Mouse (Mus musculus): Measurements from ENCODE around the gene Ctps. TPM values are rescaled to one million over a fixed set of nuclear protein-coding genes. Genes with fewer than 3 reads are reported as not detected.

Ctps gene
- total RNA-seq, 2 experiments from 2014 or later: 39.8 to 43.2 TPM

DNA sequence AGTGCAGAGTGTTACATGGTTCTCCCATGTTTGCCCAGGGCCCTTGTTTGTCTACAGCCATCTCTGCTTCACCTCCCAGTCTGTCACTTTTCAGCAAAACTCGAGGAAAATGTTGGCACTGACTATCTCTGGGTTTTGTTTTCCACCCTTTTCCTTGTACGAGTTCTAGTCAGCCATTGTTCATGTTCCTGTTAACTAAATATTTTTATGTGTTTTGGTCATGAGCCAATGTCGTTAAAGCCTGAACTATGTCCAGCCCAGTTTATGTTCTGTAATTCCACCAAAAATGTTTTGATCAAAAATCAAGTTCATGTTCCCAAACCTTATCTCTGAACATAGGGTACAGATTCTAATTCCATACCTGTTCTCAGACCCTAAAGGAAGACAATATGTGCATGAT lies 1.6 kb upstream of the Ctps start:
- no peak for DNase-seq (ENCODE audit: low spot score in 2 of 2)

DNA sequence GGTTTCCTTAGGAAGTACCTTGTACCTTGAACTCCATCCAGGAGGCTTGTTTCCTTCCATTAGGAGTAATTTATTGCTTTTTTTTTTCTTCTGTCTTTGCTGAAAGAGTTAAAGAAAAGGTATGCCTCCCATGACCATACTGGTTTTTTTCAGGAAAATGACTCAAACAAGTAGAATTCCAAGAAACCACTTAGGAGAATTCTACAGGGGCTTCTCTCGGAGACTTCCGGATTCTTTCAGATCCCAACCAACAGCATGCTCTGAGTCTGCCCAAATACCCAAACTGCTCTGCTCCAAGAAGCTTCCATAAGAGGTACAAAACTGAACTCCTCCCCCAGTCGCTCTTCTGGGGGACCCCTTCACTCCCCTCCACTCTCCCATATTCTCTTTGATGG lies 991 bp upstream of the Ctps start:
- no peak for DNase-seq (ENCODE audit: low spot score in 2 of 2)

DNA sequence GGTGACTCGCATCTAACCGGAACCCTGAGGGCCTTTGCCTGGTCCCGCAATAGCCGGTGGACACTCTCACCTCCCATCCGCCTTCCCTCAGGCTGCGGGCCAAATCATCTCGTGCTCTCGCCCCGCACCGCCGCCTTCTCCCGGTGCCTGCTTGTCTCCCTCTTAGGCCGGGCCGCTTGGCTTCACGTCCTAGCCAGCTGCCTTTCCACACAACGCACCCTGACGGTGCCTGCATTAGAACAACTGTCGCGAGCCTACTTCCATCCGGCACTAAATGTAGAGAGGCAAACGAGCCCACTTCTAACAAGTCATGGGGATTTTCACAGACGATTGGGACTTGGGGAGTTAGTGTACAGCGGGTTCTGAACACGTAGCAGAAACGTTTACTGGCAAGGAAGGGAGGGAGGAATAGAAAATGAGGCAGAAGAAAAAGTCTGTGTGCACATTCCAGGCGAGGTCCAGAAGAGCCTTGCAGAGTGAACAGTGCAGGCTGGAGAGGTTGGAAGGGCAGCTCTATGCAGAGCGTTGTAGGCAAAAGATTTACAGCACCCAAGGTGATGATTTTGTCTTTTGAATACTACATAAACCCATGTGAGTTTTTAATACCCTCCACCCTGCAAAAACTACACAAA lies 478 bp upstream of the Ctps start:
- DNase-seq (ENCODE audit: low spot score in 2 of 2): no peak

DNA sequence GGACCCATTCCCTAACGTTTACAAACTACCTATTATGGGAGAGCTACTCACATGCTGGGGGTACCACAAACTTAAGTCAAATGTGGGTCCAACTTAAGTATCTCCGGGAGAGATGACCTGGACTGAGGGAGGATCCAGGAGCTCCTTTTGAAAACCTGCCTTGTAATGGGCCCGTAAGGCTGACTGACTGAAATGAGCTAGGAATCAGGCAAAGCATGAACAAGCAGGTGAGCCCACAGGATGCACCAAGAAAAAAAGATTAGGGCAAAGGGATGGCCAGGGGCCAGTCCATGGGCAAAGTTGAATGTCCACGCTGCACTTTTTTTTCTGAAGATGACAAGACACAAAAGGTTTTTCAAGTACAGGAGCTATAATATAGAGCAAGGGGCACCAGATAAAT lies 1.1 kb downstream of the Ctps start:
- no peak for DNase-seq (ENCODE audit: low spot score in 2 of 2)

DNA sequence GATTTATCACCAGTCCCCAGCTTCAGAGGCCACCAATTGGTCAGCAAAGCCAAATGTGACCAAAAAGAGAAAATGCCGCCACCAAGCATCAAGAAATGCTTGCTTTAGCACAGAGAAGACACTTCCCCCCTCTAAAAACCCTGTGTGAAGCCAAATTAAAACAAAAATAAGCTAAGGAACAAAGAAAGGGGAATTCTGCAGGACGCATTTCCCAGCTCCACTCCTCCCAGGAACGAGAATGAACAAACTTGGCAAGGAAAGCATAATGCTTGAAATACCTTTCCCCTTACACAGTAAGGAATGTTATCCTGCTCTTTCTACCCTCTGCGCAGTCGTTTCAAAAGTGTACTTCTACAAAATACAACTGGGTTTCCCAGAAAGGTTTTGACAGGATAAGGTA lies 2.1 kb downstream of the Ctps start:
- no peak for DNase-seq (ENCODE audit: low spot score in 2 of 2)

DNA sequence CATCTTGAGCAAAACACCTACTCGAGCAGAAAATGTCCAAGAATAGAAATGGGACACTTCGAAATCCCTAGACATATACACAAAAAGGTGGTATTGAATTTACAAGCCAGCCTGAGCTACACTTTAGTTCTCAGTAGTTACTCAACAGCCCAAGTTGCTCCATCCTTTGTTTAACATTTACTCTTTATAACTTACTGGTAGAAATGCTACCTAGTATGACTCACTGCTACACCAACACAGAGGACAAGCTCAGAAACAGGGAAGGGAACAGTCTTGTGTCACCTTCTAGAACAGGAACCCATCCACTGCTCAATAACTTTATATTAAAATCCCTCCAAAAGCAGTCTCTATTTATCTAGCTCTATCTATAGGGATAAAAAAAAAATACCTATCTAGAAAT lies 4.3 kb downstream of the Ctps start:
- DNase-seq (ENCODE audit: low spot score in 2 of 2): no peak

DNA sequence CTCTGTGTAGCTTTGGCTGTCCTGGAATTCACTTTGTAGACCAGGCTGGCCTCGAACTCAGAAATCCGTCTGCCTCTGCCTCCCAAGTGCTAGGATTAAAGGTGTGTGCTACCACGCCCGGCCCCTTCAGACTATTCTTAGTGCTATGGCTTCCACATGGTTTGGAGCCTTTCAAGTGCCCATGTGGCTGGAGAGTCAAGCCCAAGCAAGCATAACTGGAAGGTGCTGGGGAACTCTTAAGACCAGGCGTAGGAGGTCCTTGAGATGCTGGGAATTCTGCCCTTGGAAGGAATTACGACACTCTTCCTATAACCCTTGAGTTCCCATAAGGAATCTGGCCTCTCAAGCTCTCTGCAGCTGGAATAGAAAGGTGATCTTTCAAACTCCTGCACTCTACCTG lies 13.5 kb downstream of the Ctps start:
- DNase-seq (ENCODE audit: low spot score in 2 of 2): no peak

DNA sequence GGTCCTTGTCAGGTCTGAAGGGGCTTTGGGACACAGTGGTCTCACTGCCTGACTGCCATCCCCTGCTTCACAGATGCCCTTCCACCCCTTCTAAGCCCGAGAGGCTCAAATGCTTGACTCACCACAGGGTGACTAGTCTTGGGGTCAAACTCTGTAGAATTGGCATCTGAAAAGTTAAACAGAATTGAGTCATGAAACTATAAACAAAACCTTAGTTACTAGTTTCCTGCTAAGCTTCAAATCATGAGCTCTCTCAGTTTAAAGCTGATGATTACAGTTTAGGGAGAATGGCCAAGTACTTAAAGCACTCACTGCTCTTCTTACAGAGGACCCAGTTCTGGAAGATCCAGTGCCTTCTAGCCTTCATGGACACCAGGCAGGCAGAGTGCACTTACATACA lies 25.2 kb downstream of the Ctps start:
- no peak for DNase-seq (ENCODE audit: low spot score in 2 of 2)

DNA sequence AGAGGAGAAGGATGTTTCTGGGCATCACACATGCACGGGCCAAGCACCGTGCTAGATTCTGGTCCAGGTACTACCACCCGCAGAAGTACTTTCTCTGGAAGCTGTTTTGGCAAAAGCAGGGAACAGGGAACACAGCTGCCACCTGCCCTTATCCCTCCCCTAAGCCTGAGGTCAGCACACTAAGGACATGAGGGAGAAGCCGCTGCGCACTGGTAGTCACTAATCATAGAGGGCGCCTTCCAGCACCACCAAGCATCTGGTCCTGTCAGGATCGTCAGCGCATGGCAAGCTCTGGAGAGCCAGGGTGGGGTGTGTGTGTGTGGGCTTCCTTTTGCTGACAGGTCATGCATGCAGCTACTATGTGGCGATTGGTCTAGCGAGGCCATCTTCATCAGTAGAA lies 31.4 kb downstream of the Ctps start:
- DNase-seq (ENCODE audit: low spot score in 2 of 2): no peak

DNA sequence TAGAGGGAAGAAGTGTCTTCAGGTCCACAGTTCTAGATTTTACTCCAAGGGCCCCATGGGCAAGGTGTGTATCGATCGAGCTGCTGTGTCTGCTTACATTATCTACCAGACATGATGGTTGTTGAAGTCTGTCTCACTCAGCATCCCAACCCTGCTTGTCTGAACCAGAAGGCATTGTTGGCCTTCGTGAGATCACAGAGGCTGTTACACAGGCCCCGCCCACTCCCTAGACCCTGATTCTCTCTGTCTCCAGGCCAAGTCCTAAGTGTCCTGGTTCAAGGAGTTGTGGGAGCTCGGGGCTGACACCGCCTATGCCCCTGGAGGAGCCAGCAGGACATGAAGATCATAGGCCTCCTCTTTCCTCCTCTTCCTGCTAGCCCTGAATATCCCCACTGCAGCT lies 38.1 kb downstream of the Ctps start, which contains the start of gene Slfnl1:
Slfnl1 (plus strand) TSS at position 246 of the 400 bp plus-strand sequence.
- no peak for DNase-seq (ENCODE audit: low spot score in 2 of 2)

DNA sequence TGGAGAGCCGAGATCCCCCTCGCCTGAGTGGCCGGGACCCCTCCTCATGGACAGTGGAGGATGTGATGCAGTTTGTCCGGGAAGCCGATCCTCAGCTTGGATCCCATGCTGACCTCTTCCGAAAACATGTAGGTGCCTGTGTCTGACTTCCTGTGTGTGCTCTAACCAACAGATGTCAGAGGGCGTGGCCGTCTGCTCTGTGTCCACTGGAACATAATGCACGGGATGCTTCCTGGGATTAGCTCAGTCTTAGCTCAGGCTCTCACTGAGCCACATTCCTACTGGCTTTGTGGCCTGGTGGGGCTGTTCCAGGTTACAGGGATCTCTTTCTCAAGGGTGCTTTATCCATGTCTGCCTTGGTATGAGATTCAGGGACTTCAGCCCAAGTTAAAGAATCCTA lies 41.9 kb downstream of the Ctps start:
- DNase-seq (ENCODE audit: low spot score in 2 of 2): no peak

DNA sequence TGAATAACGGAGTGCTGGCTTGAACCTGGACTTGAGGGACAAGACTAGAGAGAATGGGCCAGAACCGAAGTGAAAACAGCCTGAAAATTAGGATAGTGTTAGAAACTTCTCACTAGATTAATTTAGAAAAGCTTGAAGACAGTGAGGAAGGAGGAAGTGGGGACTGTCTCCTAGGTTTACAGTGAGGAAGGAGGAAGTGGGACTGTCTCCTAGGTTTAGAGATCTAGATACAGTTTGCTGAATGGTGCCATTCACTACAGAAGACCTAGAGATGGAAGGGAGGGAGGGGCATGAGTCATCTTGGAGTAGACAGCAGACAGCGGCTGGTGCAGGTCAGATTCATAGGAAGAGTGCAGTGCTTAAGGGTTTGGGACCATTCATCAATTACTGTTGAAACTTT lies 47.0 kb downstream of the Ctps start:
- no peak for DNase-seq (ENCODE audit: low spot score in 2 of 2)

DNA sequence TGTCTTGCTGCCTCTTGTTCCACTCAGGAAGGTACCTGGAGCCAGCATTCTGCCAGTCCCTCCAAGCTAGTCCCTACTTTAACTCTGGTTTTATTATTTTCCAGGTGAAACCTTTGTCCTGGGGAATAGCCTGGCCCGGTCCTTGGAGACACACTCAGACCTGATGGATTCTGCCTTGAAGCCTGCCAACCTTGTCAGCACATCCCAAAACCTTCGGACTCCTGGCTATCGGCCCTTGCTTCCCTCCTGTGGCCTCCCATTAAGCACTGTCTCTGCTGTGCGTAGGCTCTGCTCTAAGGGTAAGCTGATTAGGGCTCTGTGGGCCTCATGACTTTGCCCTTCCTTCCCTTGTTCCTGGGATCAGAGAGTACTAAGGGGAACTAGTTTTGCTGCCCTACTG lies 47.7 kb downstream of the Ctps start:
- no peak for DNase-seq (ENCODE audit: low spot score in 2 of 2)

DNA sequence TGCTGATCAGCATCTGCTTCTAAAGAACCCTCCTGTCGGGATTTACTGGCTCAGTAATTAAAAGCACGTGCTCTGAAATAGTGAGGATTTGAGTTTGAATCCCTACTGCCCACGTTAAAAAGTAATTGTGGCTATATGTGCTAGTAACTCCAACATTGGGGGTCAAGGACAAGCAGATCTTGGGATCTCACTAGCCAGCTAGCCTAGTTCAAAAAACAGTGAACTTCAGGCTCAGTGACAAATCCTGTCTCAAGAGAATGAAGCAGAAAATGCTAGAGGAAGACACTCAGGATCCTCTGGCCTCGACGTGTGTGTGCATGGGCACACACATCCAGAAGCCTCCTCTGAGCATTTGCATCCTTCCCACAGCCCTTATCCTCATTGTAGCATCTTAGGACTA lies 48.3 kb downstream of the Ctps start:
- DNase-seq (ENCODE audit: low spot score in 2 of 2): no peak

DNA sequence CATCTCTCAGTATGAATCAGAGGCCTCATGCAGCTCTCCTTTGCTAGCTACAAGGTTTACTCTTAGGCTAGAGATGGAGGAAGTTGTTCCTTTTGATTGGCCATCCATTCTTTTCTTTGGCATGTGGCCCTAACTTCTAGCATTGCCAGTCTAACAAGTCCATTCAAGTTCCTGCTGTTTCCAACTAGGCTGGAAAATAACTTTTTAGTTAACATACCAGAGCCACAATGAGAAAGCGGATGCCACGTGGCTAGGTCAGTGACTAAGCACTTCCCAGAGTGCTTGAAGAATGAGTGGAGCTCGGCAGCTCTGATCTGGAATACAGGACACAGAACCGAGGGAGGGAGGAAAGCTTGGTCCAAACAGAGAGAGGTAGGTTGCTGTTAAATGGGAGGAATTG lies 52.7 kb downstream of the Ctps start:
- no peak for DNase-seq (ENCODE audit: low spot score in 2 of 2)

DNA sequence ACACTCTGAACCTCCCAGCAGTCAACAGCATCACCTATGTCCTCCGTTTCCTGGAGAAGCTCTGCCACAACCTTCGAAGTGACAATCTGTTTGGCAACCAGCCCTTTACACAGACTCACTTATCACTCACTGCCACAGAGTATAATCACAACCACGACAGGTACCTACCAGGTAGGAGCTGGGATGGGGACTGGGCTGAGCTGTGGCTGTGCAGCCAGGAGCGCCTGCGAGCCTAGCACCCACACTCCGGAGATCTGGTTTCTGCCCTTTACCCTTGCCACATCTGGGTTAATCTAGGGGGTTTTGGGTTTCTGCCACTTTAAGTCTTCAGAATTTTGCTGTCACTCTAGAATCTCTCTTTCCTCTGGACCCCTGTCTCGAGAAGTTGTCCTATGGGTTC lies 53.2 kb downstream of the Ctps start:
- no peak for DNase-seq (ENCODE audit: low spot score in 2 of 2)

DNA sequence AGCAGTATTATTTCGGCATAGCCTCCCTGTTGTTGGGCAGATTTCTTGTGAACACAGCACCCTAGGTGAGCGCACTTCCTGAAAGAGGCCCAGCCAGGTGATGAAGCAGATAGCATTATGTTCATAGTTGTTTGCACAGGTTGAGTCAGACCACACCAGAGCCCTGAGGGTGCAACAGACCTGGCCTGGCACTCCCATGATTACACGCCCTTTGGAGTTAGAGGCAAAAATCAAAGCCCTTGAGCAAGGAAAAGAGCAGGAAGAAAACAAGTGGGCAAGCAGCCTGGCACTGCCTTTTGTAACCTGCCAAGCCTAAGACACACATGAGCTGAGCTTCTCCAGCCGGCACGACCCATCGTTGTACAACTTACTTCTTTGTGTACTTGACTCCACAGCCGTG lies 53.6 kb downstream of the Ctps start:
- no peak for DNase-seq (ENCODE audit: low spot score in 2 of 2)

DNA sequence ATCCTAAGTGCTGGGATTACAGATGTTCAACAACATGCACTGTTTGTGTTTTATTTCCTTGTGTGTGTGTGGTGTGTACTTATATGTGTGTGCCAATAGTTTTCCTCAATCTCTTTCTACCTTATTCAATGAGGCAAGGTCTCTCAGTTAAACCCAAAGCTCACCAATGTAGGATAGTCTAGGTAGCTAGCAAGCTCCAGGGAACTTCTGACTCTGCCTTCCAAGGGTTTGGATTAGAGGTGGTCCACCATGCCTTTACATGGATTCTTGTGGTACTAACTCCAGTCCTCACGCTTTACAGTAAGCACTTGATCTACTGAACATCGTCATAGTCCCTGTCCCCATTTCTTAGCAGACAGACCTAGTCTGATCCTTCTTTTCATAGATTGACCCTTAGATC lies 55.7 kb downstream of the Ctps start:
- DNase-seq (ENCODE audit: low spot score in 2 of 2): no peak

DNA sequence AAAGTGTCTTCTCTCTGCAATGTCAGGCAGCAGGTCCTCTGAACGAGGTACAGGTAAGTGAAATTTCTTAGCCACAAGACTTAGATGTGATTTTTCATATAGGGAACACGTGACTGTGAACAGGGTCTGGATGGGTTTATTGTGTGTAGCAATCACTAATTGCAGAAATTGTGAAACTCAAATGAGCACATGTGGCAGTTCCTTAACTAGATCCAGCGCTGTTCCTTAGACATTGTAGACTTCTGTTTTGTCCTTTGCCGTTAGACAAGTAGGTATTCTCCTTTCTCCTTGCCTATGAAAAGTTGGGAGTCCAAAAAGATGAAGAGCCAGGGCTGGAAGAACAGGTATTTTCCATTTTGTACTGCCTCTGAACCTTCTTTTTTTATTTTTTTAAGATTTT lies 58.9 kb downstream of the Ctps start:
- no peak for DNase-seq (ENCODE audit: low spot score in 2 of 2)

DNA sequence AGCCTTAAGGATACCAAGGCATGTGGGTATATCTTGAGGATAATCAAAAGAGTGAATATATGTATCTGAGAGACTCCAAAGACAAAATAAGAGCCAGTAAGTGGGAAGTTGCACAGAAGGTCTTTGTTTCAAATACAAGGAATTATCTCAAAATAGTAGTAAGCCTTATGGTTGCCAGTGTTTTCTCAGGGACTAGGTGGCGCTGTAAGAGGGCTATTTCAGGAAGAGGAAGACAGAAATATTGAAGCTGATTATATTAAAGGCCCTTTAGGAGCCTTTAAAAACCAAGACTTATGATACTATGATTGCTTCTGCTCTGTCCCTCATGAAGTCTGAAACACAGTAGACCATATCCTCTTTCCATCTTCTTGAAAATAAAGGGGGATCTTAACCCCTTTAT lies 63.1 kb downstream of the Ctps start:
- no peak for DNase-seq (ENCODE audit: low spot score in 2 of 2)
